Comparison of ENCODE assay signal across 13 mouse cellular contexts in the genomic region with DNA sequence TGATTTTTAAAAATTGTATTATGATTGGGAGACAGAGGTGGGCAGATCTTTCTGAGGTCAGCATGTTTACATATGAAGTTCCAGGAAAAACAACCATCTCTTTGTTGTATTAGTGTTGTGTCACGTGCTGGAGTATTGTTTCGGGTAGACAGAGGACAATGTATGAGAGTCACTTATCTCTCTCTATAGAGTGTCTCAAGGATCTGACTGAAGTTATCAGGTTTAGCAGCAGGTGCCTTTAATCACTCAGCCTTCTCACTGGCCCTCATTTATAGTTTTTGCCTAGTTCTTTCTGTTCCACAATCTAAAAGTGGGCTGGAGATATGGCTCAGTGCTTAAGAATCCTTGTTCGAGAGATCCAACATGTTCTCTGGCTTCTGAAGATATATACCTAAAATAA.
"Had no signal": no experiment of that assay in that cellular context is flagged by ENCODE, and none has a peak within 500 bp of the region (broad histone marks: within the 10 kb centered on the region; RNA-seq: fewer than 3 reads in every experiment).

No protein-coding gene starts in this region.

- H3K4me3 ChIP-seq: limb, embryonic 10.5 days; limb, embryonic 13.5 days; midbrain, embryonic 10.5 days had no signal

- ATAC-seq: intestine, postnatal 0 days had no signal

- DNase-seq: kidney, adult 2 months; kidney, postnatal 25 days; lung, adult 2 months; lung, postnatal 14 days; lung, postnatal 4 days; midbrain, embryonic 14.5 days; thymus, adult 18-20 months; thymus, postnatal 4 days had no signal

- H3K4me1 ChIP-seq: limb, embryonic 10.5 days; limb, embryonic 13.5 days; midbrain, embryonic 10.5 days had no signal

- H3K27me3 ChIP-seq: limb, embryonic 13.5 days had no signal

- H3K9me3 ChIP-seq: limb, embryonic 10.5 days; limb, embryonic 13.5 days; midbrain, embryonic 10.5 days had no signal

- H3K9ac ChIP-seq: limb, embryonic 13.5 days had no signal

- H3K27ac ChIP-seq: kidney, postnatal 0 days; limb, embryonic 10.5 days; limb, embryonic 13.5 days; midbrain, embryonic 10.5 days had no signal

- H3K4me2 ChIP-seq: limb, embryonic 13.5 days had no signal
